Mouse (Mus musculus) cerebellum, adult (tissue): Measurements from ENCODE around the gene Tmem135.
A peak's percentile ranks its signal among the peaks of the same experiment; 100 is the strongest.

ENCODE experiments used
- ATAC-seq: cut with Nextera tagmentation; 2 replicates; pipeline ENCODE4 v1.9.2; 2017; ENCODE audit warnings: mild to moderate bottlenecking, moderate library complexity, mixed read lengths; ENCODE audit not compliant: insufficient number of reproducible peaks, low FRiP score, low TSS enrichment

Tmem135 gene

DNA sequence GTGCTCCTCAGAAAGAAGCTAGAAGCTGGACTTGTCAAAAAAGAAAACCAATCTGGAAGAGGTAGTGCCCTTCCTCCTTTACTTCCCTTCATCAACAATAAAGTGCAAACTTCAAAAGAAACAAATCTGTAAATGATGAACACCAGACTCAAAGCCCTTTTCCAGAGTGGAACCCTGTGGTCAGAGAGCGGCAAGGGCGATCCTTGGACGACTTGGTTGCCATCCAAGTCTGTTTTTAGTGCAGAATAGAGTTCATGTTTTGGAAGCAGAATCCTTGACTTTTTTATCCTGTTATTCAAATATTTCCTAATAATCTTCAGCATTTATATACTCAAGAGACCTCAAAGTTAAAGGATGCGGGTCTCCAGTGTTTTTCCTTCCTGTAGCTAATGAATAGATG, 11.6 kb downstream of the Tmem135 start:
- no peak for ATAC-seq

DNA sequence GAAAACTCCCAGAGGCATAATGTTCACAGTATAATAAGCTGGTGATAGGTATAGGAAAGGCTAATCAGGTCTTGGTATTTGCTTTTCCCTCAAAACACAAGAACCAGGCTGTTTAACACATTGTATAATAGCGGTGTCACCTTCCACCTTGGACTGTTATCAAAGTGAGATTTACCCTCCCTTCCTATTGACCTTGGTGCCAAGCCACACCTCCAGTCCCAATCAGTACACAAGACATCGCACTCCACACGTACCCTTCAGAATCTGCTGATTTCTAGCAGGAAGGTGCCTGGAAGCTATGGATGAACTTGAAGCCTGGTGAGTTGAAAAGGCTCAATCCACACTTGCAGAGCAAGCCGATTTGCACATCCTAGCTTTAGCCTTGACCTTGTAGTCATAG, 12.2 kb downstream of the Tmem135 start:
- ATAC-seq: no peak

DNA sequence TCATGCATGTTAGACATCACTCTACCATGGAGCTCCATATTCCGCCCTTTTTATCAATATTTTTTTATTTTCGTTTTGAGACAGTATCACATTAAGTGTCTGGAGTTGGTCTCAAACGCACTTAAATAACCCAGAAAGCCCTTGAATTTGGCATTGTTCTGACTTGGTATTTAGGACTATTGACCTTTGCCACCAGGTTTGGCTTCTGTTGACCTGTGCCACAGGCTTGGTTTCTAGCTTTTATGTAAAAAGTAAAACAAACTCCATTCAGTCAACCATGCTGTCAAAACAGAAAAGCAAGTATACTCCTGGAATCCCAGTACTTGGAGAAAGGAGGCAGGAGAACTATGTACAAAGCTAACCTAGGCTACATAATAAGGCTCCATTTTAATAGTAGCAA, 12.7 kb downstream of the Tmem135 start:
- no peak for ATAC-seq

DNA sequence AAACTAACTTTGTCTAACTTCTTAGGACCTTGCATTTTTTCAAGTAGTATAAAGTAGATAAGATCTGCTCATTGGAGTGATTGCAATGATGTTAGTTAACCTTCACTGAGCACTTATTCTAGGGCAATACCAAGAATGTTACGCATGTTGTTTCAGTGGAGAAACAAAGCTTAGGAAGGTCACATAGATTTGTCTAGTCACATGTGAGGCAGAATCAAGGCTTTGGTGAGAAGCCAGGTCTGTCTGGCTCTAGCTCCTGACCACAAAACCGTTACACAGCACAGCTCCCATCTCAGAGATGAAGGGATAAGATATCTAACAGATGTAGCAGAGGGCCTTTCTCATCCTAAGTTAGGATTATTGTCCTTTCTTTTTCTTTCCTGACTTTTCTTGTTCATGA, 13.4 kb downstream of the Tmem135 start:
- ATAC-seq: no peak

DNA sequence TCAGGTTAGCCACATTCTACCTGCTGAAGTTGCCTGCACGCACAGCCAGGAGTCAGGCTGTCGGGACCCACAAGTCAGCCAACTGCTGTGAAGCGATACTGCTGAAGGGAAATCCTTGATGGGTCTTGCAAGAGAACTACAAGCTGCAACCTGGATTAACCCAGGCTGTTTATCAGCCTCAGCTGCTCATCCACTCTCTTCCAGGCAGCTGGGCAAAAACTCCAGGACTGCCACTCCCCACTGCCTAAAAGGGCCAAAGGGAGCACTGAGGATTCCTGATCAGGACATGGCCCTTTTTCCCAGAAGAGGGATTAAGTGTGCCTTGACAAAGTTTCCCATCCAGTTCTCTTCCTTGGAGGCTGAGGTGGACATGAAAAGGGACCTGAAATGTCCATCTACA, 15.0 kb downstream of the Tmem135 start:
- no peak for ATAC-seq

DNA sequence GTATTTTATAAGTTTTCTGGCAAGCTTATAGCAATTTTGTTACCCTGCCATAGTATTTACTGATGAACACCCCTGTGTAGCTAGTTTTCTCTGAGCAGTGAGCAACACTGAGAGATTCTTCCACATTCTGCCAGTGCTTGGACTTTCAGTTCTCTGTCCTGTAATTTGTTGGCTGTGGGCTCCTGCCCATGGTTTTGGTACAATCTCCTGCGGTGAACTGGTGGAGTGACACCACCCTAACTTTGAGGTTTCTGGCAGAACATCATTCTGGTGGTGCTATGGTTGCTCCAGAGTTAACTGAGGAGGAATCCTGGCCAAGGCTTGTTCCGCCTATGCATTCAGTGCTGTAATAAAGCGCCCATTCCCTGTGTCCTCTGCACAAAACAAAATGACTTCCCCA, 21.1 kb downstream of the Tmem135 start:
- ATAC-seq: no peak

DNA sequence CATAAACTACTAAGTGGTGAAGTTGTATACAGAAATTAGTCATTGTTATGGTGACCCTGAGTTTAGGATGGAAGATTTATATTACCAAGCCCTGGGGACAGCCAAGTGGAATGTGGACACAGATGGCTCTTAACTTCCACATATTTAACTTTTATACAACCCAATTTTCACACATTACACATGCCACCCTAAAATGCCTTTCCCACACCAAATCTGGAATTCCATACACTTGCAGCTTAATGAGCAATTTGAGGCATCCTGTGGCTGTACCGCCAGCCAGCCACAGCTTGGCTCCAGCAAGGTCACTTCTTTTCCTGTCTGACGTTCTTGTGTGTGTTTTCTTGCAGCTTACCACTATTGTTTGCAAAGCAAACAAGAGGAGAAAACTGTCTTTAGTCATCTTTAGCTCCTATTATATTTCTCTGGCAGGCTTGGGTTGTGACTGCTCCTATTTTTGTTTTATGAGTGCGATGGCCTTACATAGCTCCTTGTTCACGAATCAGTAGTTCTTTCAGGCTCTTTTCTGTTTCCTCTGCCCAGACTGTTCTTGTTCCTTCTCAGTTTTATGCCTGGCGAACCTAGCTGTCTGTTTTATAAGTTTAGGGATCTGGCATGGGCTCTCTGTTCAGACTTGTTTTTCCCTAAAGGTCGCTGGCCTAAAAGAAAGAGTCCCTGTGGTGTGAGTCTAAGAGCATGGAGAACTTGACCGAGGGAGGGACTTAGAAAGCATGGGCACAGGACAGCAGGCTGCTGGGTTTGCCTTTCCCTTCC, 22.9 kb downstream of the Tmem135 start:
- ATAC-seq: no peak

DNA sequence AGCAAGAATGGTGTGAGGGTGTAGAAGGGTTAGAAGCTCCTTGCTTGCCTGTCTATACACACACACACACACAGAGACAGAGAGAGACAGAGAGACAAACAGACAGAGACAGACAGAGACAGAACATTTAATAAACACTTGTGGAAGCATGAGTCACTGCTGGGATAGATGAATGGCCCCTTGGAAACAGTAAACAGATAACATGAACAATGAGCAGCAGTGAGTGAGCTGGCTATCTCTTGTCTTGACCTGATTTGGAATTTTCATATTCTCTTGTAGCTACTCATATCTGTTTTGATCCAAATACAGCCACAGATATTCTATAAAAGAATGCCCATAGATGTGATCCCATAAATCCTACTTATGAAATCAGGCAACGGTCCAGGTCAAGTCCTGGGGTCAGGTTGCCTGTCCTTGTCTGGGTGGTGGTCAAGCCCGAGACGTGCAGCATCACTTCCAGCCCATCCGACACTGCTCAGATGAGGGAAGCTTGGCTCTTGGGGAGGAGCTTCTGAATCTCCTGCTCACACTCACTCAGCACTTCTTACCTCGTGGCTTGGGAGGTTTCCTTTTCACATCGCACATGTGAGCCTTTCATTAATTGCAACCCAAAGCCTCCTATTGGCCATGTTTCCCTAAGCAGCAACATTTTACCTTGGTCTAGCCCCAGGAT, 32.3 kb downstream of the Tmem135 start:
- no peak for ATAC-seq

DNA sequence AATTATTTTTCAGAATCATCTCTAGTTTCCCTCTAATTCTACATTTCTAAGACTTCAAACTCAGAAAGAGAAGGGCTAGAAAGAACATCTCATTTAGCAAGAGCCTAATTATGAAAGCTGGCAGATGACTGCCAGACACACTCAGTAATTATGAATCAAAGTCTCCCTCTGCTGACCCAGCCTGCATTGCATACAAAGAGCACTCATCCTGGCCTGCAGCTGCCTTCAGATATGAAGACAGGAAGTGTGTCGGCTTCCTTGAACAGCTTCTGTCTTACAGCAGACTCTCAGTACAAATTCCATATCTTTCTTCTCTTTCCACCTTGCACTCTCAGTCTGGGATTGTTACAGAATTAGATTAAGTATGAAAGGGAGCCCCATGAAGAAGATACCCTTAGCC, 33.1 kb downstream of the Tmem135 start:
- no peak for ATAC-seq

DNA sequence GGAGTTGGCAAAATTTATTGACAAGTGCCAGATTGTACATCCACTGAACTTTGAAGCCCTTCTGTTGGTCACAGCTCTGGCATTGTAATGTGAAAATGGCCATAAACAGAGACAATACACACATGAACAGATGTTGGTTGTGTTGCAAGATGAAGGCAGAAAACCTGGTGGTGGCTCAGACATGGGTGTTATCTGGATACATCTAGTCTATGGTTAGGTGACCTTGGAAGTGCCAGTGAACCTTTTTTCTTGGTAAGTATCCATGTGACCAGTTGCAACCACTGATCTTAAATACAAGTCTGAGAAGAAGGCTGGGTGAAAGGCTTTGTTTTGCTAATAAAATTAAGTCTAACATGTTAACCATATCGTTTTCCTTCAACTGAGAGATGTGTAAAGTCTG, 33.9 kb downstream of the Tmem135 start:
- ATAC-seq: no peak

DNA sequence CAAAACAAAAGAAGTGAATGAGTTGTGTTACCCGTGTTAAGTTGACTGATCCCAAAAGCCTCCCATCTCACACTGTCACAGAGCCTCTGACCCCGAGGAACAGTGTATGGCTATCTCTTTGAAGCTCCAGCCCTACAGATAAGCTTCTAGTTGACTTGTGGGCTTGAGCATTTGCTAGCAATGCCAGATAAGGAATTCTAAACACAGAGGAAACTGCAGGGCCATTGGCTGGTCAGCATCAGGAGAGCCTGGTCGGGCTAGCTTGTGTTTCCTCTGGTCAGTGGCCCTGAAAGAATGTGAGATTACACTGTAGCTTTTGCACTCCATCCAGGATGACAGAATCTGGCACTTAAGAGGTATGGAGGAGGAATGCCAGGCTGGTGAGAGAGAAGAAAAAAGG, 36.4 kb downstream of the Tmem135 start:
- ATAC-seq: no peak

DNA sequence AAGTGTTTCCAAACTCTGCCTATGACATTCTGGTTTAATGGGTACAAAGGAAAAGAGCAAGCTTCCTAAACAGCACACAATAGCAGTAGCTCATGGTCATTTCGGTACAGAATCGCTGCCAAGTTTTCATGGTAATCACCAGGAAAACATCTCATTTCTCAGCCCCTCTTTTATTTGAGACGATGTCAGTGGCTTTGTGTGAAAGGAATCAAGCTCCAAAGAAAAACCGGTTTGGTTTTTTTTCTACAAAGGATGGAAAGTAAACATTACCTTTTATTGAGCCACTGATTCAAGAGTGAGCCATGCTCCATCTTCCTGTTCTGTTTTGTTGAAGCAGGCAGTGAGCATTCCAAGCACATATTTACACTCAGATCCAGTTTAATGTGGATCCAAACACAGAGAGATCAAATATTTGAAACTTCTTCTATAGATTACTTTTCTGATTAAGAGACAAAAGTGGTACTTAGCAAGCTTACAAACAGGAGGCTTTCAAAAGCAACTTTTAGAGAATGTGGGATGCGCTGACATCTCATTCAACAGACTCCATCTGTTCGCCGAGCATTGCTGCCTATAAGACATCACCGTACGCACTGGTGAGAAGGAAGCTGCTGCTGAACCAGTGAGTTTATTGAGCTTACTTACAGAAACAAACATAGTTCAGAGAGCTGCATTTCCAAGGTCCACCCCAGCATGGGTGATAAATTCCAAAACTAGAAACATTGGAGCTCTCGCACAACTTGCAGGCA, 38.7 kb downstream of the Tmem135 start:
- ATAC-seq: no peak

DNA sequence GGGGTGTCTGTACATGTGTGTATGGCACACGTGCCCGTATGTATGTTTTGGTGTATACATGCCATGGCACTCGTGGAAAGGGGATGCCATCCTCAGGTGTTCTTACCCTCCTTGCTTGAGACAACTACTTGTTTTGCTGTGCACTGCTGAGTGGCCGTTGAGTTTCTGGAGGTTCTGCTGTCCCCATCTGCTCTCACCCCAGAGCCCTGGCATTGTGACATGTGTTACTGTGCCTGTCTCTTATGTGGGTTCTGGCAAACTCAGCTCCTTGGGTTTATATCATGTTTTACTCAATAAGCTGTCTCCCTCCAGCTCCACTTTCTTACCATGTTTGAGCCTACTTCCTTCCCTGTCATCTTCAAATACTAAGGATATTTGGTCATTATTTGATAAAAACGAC, 40.0 kb downstream of the Tmem135 start:
- ATAC-seq: peak; percentile 84

DNA sequence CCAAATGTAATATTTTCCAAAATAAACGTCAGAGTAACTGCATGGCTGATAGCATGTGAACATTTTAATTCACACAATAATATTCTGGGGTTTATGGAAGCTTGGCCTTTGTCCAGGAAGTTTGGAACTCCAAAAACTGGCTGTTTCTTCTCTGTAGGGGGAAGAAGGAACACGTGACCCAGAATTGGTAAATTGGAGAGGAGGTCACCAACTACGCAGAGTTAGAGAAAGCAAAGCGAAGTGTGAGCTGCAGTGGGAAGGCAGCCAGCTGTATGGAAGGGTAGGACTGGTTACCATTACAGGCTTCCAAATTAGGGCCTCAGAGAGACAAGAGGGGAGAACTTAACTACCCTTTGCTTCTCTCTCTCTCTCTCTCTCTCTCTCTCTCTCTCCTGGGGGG, 47.7 kb downstream of the Tmem135 start:
- no peak for ATAC-seq

DNA sequence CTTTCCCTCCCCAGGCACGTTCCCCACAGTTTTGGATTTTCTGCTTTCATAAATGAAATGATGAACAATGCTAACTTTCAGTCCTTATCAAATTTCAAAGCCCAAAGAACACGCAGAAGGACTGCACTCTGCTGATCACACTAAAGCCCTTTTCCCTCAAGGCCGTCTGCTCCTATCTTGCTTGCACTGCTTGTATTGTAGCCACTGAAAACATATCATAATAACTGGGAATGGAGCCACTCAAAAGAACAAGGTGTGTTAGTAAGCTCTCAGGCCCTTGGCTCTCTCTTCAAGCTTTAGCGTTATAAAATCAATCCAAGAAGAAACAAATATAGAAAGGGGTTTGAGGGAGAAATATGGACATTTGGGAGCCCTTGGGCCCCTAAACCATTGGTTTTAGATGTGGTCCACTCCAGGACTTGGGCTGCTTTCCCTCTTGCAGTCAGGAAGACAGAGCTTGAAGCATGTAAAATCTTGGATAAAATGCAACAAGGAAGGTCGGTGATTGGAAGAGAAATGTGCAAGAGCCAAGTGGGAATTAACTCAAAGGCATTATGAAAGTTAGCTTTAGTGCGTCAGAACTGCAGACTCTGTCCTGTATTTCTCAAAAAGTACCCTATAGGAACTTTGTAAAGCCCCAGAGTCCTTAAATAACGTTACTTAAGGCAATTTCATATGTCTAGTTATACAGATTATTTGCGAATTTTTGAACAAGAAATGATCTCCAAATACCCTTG, 48.3 kb downstream of the Tmem135 start:
- no peak for ATAC-seq

DNA sequence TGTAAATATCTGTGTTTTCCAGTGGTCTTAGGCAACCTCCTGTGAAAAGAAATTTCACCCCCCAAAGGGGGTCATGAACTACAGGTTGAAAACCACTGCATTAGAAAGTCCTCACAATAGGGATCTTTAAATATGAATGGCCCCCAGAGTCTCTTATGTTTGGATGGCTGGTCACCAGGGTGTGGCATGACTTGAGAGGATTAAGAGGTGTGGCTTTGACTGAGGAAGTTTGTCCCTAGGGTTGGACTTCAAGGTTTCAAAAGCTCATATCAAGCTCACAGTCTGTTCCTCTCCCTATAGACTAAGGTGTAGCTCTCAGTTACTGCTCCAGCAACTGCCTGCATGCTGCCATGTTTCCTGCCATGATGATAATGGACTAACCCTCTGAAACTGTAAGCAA, 62.0 kb downstream of the Tmem135 start:
- ATAC-seq: no peak

DNA sequence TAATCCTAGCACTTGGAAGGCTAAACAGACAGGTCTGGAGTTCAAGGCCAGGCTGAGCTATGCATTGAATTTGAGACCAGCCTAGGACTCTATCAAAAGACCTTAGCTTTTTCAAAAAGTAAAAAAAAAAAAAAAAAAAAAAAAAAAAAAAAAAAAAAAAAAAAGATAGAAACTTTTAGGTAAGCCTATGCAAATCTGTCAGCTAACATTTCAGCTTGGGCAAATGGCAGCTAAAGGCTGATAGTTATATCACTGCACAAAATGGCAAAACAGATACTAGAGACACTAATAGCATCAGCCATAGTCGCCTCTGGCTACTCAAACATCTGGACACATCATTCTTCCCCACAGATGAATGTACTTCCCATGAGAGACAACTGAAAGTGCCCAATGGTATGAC, 64.2 kb downstream of the Tmem135 start:
- ATAC-seq: no peak

DNA sequence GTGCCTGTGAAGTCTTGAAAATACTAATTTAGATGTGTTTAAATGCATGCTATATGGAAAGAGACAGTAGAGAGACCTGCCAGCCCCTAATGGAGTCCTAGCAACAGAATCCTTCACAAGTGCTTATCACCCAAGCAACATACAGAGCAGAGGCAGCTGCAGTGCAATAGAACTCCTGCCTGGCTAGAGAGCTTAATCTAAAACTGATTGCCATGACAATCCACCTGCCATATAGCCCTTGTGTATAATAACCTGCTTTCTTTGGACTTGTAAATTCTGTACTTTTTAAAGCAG, 64.9 kb downstream of the Tmem135 start:
- peak; percentile 45; the same call in 1 of the 2 replicates for ATAC-seq

DNA sequence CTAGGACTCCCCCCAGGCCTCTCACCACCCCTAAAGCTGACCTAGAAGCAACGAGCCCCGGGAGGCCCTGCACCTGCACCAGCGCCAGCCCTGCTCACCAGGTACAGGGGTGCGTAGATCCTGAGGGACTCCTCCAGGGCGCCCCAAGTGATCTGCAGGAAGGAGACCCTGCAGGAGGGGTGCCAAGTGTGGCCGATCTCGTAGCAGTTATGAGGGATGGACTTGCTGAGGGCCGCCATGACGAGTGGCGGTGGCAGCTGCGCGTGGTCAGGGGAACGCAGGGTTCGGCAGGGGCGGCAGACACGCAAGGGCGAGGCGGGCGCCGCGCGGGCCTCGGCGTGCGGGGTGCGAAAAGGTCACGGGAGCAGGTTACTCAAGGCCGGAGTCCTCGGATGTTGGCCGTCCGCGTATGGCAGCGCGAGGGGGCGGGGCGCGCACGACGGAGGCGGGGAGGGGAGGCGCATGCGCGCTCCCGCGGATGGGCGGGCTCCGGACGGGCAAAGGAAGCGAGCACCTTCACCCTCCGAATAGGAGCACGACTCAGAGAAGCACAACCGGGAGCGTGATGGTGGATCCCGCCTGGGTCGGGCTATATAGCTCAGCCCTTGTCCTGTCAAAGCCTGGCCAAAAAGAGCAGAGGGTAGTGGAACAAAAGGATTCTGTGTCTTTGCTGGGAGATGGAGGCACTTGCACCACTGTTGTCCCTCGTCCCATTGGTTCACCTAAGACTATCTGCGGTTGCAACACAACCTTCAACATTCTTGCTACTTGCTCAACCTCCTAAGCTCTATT, 65.5 kb downstream of the Tmem135 start:
- ATAC-seq: peak; percentile 92

DNA sequence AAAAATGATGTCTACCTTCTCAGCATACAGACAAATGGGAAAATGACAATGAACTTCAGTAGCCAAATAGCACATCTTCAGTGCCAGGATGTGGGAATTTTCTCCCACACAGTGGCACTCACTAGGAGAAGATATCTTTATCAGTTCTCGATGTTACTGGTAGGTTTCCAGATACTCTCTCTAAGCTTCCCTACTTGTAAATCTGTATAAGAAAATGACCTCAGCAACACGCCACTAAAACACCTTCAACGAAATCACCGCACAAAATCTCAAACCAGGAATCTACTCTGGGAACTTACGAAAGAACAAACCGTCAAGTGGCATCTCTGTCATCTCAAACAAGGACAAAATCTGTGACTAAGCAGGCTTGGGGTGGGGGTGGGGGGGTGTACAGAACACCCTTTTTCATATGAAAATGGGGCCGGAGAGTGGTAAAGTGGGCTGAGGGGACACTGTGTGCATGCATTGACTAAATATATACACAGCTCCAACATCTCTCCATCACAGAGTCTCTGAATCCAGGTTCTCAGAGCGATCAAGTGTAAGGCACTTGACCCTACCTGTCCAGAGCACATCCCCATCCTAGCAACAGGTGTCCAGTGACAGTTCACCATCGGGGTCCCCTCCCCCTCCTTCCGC, 66.2 kb downstream of the Tmem135 start:
- ATAC-seq: no peak; the same call in none of the 2 replicates
